In genomic region chr8:117067396-117067795, GRCm38 (mm10) we compare ENCODE assay signal across 27 mouse cellular contexts. TPM values are rescaled to one million over a fixed set of nuclear protein-coding genes. Genes with fewer than 3 reads are reported as not detected.
"Had no signal": no experiment of that assay in that cellular context is flagged by ENCODE, and none has a peak within 500 bp of the region (broad histone marks: within the 10 kb centered on the region; RNA-seq: fewer than 3 reads in every experiment).

No protein-coding gene starts in this region.

- H3K4me3 ChIP-seq: intestine, embryonic 15.5 days; kidney, embryonic 15.5 days; layer of hippocampus, adult 2 months; limb, embryonic 12.5 days; limb, embryonic 15.5 days; liver, embryonic 13.5 days; midbrain, embryonic 12.5 days; midbrain, embryonic 15.5 days; neural tube, embryonic 12.5 days; neural tube, embryonic 15.5 days; stomach, embryonic 15.5 days had no signal

- DNase-seq: layer of hippocampus, adult 9-11 months; left cerebral cortex, postnatal 4 days; liver, embryonic 13.5 days; lung, adult 2 months; lung, postnatal 14 days; lung, postnatal 4 days; right cerebral cortex, adult 18-20 months; right cerebral cortex, postnatal 14 days; right cerebral cortex, postnatal 4 days; thymus, adult 2 months; thymus, postnatal 14 days; thymus, postnatal 4 days had no signal

- H3K4me1 ChIP-seq: intestine, embryonic 15.5 days; kidney, embryonic 15.5 days; limb, embryonic 12.5 days; limb, embryonic 15.5 days; midbrain, embryonic 12.5 days; midbrain, embryonic 15.5 days; neural tube, embryonic 12.5 days; neural tube, embryonic 15.5 days; stomach, embryonic 15.5 days had no signal

- H3K4me2 ChIP-seq: intestine, embryonic 15.5 days; kidney, embryonic 15.5 days; limb, embryonic 12.5 days; limb, embryonic 15.5 days; liver, embryonic 13.5 days; midbrain, embryonic 12.5 days; midbrain, embryonic 15.5 days; neural tube, embryonic 12.5 days; neural tube, embryonic 15.5 days; stomach, embryonic 15.5 days had no signal

- H3K36me3 ChIP-seq: intestine, embryonic 15.5 days; kidney, embryonic 15.5 days; limb, embryonic 12.5 days; limb, embryonic 15.5 days; liver, embryonic 13.5 days; midbrain, embryonic 12.5 days; midbrain, embryonic 15.5 days; neural tube, embryonic 12.5 days; neural tube, embryonic 15.5 days; stomach, embryonic 15.5 days had no signal

- H3K9me3 ChIP-seq: intestine, embryonic 15.5 days; kidney, embryonic 15.5 days; limb, embryonic 15.5 days; liver, embryonic 13.5 days; midbrain, embryonic 15.5 days; neural tube, embryonic 15.5 days; stomach, embryonic 15.5 days had no signal

- ATAC-seq: intestine, embryonic 15.5 days; midbrain, embryonic 15.5 days had no signal

- H3K27me3 ChIP-seq: intestine, embryonic 15.5 days; kidney, embryonic 15.5 days; limb, embryonic 12.5 days; limb, embryonic 15.5 days; midbrain, embryonic 12.5 days; midbrain, embryonic 15.5 days; neural tube, embryonic 12.5 days; neural tube, embryonic 15.5 days; stomach, embryonic 15.5 days had no signal

- H3K9ac ChIP-seq: intestine, embryonic 15.5 days; kidney, embryonic 15.5 days; limb, embryonic 12.5 days; limb, embryonic 15.5 days; liver, embryonic 13.5 days; midbrain, embryonic 12.5 days; midbrain, embryonic 15.5 days; neural tube, embryonic 12.5 days; neural tube, embryonic 15.5 days; stomach, embryonic 15.5 days had no signal

- H3K27ac ChIP-seq: intestine, embryonic 15.5 days; kidney, embryonic 15.5 days; limb, embryonic 12.5 days; limb, embryonic 15.5 days; liver, embryonic 13.5 days; midbrain, embryonic 12.5 days; midbrain, embryonic 15.5 days; neural tube, embryonic 12.5 days; neural tube, embryonic 15.5 days; stomach, embryonic 15.5 days had no signal

RNA-seq across cellular contexts. Expression of gene Pkd1l2, which starts 14.9 kb away (rescaled TPM):
- total RNA-seq: left cerebral cortex, postnatal 4 days had no signal
- polyA plus RNA-seq: intestine, embryonic 15.5 days; limb, embryonic 12.5 days; liver, embryonic 16.5 days; lung, embryonic 16.5 days; midbrain, embryonic 12.5 days; midbrain, embryonic 15.5 days had no signal

RNA-seq across cellular contexts. Expression of gene Bco1, which starts 28.3 kb away (rescaled TPM):
- total RNA-seq: layer of hippocampus, adult 2 months; layer of hippocampus, postnatal 25 days; left cerebral cortex, adult 18-20 months; megakaryocyte, adult 5-6 weeks had no signal
